Mouse (Mus musculus) liver, adult 2 months (tissue): ENCODE data around the gene Olfr329-ps.
"Not testable (repeated sequence)": the region's sequence is repeated elsewhere in the genome, so short reads cannot be mapped to it uniquely, and the experiment has no call there.

Source experiments
- CTCF ChIP-seq: fragments of 200-500 bp; IDR thresholded peaks from 2 replicates; pipeline ENCODE4 v1.5.1; 2011; ENCODE audit warnings: low read depth, low read length, control low read depth
- POLR2A ChIP-seq: fragments of 200-500 bp; IDR thresholded peaks from 2 replicates; pipeline ENCODE4 v1.6.1; 2011; ENCODE audit warnings: low read length, control low read depth; ENCODE audit not compliant: insufficient read depth; ENCODE audit errors: extremely low read depth

- TF ChIP-seq POLR2A, CTCF: not testable (repeated sequence)
Measured at GRCm38 (mm10) chr11:58509058-58509457, 37.2 kb downstream of the Olfr329-ps start.
